Mouse (Mus musculus) heart, postnatal 4 days (tissue): ENCODE results near the gene Psmb5. TPM values are rescaled to one million over a fixed set of nuclear protein-coding genes. Genes with fewer than 3 reads are reported as not detected.

Experiments used
- DNase-seq: peaks from one replicate; pipeline ENCODE4 v3.0.0; 2021
- microRNA-seq, 2 experiments: library from miRNA; unstranded; fragments of <30 nt; microRNA quantifications; one replicate each; pipeline ENCODE4 v1.2.0; 2021 to 2022
- total RNA-seq, 2 experiments: library from RNA; stranded (reverse); gene quantifications; 2 replicates each; pipeline ENCODE4 v1.2.3; 2021

The Psmb5 gene
- total RNA-seq, 2 experiments from 2014 or later, result 192 to 198 TPM

DNA sequence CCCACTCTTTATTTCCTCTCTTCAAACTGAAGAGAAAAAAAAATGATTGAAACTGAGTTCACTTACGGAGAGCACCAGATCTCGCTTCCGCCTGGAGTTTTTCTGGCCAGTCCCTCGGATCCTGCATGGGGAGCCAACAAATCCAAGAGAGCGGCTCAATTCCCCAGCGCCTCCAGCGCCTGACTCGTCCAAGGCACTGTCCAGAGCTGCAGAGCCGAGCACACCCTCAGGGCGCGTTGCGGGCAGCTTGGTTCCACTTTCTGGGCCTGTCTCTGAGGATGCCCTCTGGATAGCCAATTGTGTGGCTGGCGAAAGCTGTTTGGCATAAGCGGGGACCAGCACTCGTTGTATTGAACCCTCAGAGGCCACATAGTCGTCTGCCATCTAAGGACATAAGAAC, 26.8 kb downstream of the Psmb5 start:
- DNase-seq, result no peak

- DNase-seq, result peak; percentile 83
Measured at GRCm38 (mm10) chr14:54583681-54584338, 34.0 kb downstream of the Psmb5 start.

GRCm38 (mm10) chr14:54582536-54582935, 35.3 kb downstream of the Psmb5 start:
- DNase-seq, result no peak

GRCm38 (mm10) chr14:54579638-54580037, 38.2 kb downstream of the Psmb5 start:
- no peak for DNase-seq

DNA sequence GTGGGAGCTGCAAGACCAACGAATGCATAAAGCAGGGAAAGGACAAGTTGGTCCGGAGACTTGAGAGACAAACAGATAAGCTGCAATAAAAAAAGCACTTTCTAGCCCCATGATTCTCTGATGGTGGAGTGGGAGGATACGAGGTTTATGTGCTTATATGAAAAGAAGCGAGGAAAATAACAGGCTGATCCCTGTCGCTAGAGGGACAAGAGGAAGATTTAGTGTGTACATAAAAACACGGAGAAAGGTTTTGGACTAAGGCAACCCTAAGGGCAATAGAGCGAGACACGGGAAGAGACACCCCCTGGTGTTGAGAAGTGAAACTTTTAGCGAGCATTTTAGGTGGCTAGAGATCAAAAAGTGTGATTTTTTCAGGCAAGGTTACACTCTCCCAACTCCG, 39.8 kb downstream of the Psmb5 start:
- peak; percentile 54 for DNase-seq

DNA sequence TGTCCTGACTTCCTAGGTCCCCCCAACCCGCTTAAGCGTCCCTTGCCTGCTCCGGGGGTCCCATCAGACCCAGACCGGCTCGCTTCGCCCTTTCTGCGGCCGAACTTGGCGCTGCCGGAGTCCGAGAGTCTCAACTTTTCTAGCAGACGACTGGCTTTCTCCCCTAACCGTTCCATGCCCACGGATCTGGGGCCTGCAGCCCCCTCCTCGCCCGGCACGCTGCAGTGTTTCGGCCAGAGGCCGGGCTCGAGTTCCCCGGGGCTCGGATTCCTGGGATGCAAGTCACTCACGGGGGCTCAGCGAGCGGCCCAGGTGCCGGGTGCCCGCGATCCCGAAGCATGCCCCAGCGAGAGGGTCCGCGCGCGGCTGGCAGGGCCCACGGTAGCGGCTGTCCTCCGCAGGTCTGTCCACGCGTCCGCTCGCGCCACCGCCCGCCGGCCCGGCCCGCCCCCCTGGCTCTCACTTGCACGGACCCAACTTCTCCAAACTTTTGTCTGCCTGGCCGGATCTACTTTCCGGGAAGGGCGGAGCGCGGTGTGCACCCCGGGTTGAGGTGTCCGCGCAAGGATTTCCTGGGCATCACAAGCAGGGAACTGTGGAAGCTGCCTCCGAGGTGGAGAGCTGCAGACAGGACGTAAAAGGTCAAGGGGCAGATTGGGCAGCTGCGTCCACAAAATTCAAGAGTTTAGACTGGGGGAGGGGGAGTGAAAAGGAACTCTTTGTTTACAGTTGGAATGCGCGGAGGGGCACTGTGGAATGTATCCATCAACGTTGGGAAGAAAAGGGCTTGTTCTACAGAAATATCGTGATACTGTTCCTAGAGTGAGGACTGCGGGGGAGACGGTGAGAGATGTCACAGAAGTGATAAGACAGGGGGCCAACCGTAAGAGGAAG, 40.5 kb downstream of the Psmb5 start, which contains the start of gene Ajuba:
Gene Ajuba, minus strand, starts transcription at position 470 of the 894 bp plus-strand sequence.
- peak; percentile 92 for DNase-seq

DNA sequence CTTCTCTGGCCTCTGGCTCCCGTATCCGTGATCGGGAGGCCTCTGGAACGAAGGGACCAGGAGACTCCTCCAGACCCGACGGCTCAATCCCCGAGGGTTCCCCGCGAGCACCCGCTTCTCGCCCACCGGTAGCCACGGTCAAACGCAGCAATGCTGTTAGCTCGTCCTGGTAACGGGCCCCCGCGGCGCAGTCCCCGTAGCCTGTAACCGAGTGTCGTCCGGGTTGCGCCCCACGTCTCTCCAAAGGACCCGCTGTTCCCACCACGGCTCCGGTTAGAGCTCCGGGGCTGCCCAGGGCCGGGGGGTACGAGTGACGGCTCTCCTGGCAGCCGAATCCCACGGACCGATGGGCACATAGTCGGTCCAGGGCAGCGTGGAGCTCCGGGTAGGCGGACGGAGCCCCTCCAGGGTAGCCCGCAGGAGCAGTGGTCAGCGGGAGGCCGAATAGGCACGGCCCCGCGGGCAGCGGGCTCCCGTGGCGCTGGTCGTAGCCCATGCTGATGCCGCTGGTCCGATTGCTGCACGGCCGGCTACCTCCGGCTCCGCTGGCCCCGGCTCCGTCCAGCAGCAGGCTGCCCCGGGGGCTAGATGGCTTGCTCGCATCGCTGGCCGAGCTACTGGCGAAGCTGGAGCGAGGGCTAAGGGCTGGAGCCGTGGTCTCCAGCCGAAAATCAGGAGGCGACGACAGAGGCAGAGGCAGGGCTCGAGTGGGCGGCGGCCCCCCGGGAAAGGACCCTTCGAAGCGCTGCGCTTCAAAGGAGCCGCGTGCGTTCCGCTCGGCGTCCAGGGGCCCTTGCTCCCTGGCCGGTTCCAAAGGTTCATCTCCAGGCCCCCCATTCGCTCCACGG, 41.4 kb downstream of the Psmb5 start:
- DNase-seq, result peak; percentile 52

DNA sequence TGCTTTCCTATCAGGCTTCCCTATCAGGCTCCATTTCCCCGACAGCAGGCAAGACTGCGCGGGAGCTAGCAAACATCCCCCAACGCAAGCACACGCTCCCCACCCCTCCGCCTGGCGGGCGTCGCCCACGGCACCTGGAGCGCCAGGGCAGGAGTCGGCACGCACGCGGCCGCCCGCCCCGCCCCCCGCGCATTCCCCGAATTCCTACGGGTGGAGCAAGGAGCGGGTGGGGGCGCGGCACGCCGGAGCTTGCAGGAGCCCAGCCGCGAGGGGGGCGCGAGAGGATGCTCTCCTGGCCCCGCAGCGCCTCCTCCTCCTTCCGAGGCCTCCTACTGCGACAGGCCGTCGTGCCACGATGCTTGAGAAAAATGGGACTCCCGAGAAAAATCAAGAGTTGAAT, 42.2 kb downstream of the Psmb5 start:
- peak; percentile 87 for DNase-seq

- DNase-seq, result no peak
Measured at GRCm38 (mm10) chr14:54575031-54575430, 42.8 kb downstream of the Psmb5 start.

DNA sequence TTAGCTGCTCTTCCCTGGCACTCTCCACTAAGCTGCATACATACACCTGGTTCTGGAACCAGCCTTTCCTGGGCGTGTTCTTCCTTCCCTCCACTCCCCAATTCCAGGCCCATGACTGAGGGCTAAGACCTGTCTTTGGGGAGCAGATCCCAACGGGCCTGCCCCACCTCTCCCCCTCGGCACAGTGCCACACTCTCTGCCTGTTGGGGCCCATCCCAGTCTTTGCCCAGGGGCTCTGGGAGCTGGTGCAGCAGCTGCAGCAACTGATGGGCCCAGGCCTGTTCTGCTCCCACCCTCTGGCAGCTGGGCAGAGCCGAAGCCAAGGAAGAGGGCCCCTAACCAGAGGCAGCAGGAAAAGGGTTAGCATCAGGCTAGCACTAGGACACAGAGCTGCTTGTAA, 43.6 kb downstream of the Psmb5 start:
- peak; percentile 38 for DNase-seq

DNA sequence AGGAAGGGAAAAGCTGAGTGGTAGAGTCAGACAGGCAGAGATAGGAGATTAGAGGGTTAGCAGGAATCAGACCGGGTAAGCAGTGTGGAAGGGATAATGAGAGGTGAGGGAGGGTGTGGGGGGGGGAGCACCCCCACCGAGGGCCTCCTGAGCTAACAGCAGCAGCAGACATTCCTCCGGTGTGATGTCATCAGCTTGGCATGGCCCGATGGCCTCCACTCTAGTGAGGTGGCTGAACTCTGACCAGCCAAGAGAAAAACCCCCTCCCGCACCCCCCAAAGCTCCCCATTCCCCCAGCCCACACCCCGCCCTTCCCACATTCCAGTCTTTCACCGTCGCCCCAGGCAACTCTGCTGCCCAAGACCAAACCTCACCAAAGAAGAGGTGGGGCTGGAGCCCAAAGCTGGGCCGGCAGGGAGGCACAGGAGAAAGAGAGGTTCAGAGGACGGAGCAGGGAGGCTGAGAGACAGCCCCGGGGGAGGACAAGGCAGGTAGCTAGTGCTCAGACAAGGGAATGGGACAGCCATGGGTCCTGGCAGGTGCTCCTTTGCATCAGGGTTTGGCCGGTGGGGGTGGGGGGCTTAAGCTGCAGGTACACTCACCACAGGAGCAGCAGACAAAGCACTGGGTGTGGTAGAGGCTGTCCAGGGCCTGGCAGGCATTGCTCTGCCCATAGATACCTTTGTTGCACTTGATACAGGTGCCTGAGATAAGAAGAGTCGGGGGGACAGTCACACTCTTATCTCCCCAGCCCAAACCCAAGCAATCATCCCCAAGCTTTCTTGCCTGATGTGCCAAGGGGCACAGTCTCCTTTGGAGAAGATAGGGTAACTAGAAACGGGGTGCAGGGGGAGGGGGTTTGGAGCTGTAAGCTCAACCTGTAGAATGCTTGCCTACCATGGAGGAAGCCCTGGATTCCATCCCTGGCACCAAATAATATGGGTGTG, 44.8 kb downstream of the Psmb5 start:
- peak; percentile 77 for DNase-seq

GRCm38 (mm10) chr14:54572122-54572521, 45.7 kb downstream of the Psmb5 start:
- DNase-seq, result no peak

GRCm38 (mm10) chr14:54569451-54570392, 48.1 kb downstream of the Psmb5 start:
- DNase-seq, result no peak

DNA sequence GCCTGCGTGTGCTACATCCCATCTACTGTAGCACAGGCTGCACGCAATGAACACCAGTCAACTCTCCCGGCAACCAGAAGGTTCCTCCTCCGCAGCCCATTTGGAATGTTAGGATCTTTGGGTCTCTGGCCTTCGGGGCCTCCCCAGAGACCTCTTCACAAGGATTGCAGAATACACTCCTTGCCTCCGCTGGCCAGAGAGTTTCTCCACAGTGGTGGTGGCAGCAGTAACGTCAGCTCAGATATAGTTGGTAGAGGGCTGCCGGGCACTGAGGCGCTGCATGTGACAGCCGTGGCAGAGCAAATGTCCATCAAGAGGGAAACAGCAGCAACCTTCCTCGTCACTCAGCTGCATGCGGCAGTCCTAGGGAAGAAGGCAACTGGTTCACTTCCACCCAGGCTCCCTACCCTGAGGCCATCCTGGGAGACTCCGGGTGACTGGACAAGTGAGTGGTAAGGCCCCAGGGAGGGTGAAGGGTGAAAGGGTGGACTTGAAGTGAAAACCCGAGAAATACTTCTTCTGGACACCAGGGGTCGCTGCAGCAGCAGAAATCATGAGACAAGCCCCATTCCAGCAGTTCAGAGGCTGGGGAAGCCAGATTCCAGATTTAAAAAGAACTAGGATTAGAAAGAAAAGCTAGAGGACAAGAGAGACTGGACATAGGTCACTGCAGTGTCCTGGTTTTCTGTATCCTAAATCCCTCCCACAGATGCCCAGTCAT, 49.0 kb downstream of the Psmb5 start:
- DNase-seq, result peak; percentile 84

Small RNAs within 50 kb of the gene (microRNA-seq; reads per million reads assigned to microRNA genes)
- gene Mir686, result 0 reads per million in 2 experiments
- 0 reads per million in 2 experiments for gene Mir6948

Other genes starting within 250 kb of the Psmb5 start
- gene Slc7a7, start 200.2 kb downstream of the Psmb5 start, total RNA-seq, result 1 to 10 TPM; 5.2 to 7.8 TPM
- 100 to 1,000 TPM; 185 to 194 TPM for gene Mrpl52, start 191.1 kb downstream of the Psmb5 start, total RNA-seq
- gene Mmp14, start 186.4 kb downstream of the Psmb5 start, total RNA-seq, result 100 to 1,000 TPM; 129 to 131 TPM
- gene Lrp10, start 153.9 kb downstream of the Psmb5 start, total RNA-seq, result 10 to 100 TPM; 81.3 to 81.5 TPM
- under 1 TPM; 0.14 to 0.23 TPM for gene Rem2, start 141.9 kb downstream of the Psmb5 start, total RNA-seq
- gene Prmt5, start 100.5 kb downstream of the Psmb5 start, total RNA-seq, result 10 to 100 TPM; 36.2 to 36.5 TPM
- gene Haus4, start 63.4 kb downstream of the Psmb5 start, total RNA-seq, result 10 to 100 TPM; 30.6 to 32.7 TPM
- gene Ajuba, start 40.5 kb downstream of the Psmb5 start, total RNA-seq, result 10 to 100 TPM; 19.4 to 20.3 TPM
- gene 4931414P19Rik, start 12.0 kb downstream of the Psmb5 start, total RNA-seq, result 1 to 10 TPM; 4.9 to 6.6 TPM
- not detected for gene Psmb11, start 3.4 kb upstream of the Psmb5 start, total RNA-seq
- gene Gm17606, start 22.9 kb upstream of the Psmb5 start, total RNA-seq, result not detected
- 1 to 10 TPM; 2.7 to 3.1 TPM for gene Cdh24, start 23.3 kb upstream of the Psmb5 start, total RNA-seq
- gene 1700123O20Rik, start 68.2 kb upstream of the Psmb5 start, total RNA-seq, result 10 to 100 TPM; 19.3 to 20.9 TPM
- gene Acin1, start 68.9 kb upstream of the Psmb5 start, total RNA-seq, result 100 to 1,000 TPM; 119 to 129 TPM
- gene Gm29776, start 80.8 kb upstream of the Psmb5 start, total RNA-seq, result under 1 TPM; 0.14 to 0.16 TPM
- gene Cebpe, start 94.2 kb upstream of the Psmb5 start, total RNA-seq, result not detected
- gene Slc7a8, start 163.9 kb upstream of the Psmb5 start, total RNA-seq, result 1 to 10 TPM; 1.9 to 2.0 TPM
- not detected for gene Rnf212b, start 196.1 kb upstream of the Psmb5 start, total RNA-seq